Mouse (Mus musculus) olfactory bulb, adult 2 months (tissue): ENCODE measurements around the gene Tctex1d1.

Experiments used
- CTCF ChIP-seq: fragments of 200-500 bp; IDR thresholded peaks from 2 replicates; pipeline ENCODE4 v1.5.1; 2012; ENCODE audit warnings: low read depth, mild to moderate bottlenecking, low read length, moderate library complexity; ENCODE audit not compliant: insufficient read depth
- POLR2A ChIP-seq: fragments of 200-500 bp; IDR thresholded peaks from 2 replicates; pipeline ENCODE4 v1.6.1; 2012; ENCODE audit warnings: mild to moderate bottlenecking, low read depth, low read length, moderate library complexity; ENCODE audit not compliant: insufficient read depth

- TF ChIP-seq CTCF (no peak), POLR2A (no peak)
Observed at GRCm38 (mm10) chr4:102952476-102952875, 25.9 kb upstream of the Tctex1d1 start.
